ENCODE assay signal across 22 mouse cellular contexts in genomic region chr19:4072706-4073424, GRCm38 (mm10). TPM values are rescaled to one million over a fixed set of nuclear protein-coding genes. Genes with fewer than 3 reads are reported as not detected.
DNase-seq lines count a peak whose midpoint lies in the region; ATAC-seq and TF ChIP-seq lines count a peak whose summit lies in the region.
"Had no signal": no experiment of that assay in that cellular context is flagged by ENCODE, and none has a peak within 500 bp of the region (broad histone marks: within the 10 kb centered on the region; RNA-seq: fewer than 3 reads in every experiment).

No protein-coding gene starts in this region.

- DNase-seq in cerebellum, adult 11-12 months: peak; percentile 10
- DNase-seq in cerebellum, adult 8-10 months: no peak
- DNase-seq in kidney, adult 2 months: peak; percentile 77
- peak; percentile 44 to 48 for DNase-seq in kidney, postnatal 36 days
- DNase-seq in kidney, postnatal 14 days: no peak
- peak; percentile 54 for DNase-seq in lung, postnatal 36 days
- no peak for DNase-seq in lung, postnatal 25 days (ENCODE audit: low spot score)
- DNase-seq: adrenal gland, postnatal 10 days; cerebellum, adult 9-10 months; cerebellum, postnatal 36 days; gastrocnemius, postnatal 10 days; heart, adult 18-20 months had no signal

- H3K4me1 ChIP-seq in kidney, adult 2 months (ENCODE audit: control insufficient read depth, insufficient read depth, low read length): peaks cover 30% of the 10 kb centered on the region
- no peaks in the 10 kb centered on the region for H3K4me1 ChIP-seq in kidney, embryonic 14.5 days (ENCODE audit: control insufficient read depth, insufficient read depth, low read length)
- H3K4me1 ChIP-seq: embryonic facial prominence, embryonic 13.5 days; forebrain, embryonic 12.5 days; heart, embryonic 15.5 days had no signal

- H3K9me3 ChIP-seq in kidney, embryonic 14.5 days (ENCODE audit: control insufficient read depth, low read length): no peaks in the 10 kb centered on the region
- H3K9me3 ChIP-seq: embryonic facial prominence, embryonic 13.5 days; forebrain, embryonic 12.5 days; heart, embryonic 15.5 days; hindbrain, embryonic 10.5 days had no signal

- ATAC-seq in kidney, embryonic 14.5 days (ENCODE audit: low FRiP score, low TSS enrichment): no peak
- ATAC-seq: forebrain, embryonic 16.5 days had no signal

- no peaks in the 10 kb centered on the region for H3K36me3 ChIP-seq in kidney, adult 2 months (ENCODE audit: control insufficient read depth, insufficient read depth, low read length)
- no peaks in the 10 kb centered on the region for H3K36me3 ChIP-seq in kidney, embryonic 14.5 days (ENCODE audit: control insufficient read depth, insufficient read depth, low read length)
- H3K36me3 ChIP-seq: embryonic facial prominence, embryonic 13.5 days; forebrain, embryonic 12.5 days; heart, embryonic 15.5 days; hindbrain, embryonic 10.5 days had no signal

- no peak for TF ChIP-seq CTCF in kidney, adult 2 months (conservative IDR thresholded peaks at IDR 0.05; ENCODE audit: insufficient read depth, insufficient read length, low read depth, low read length)

- no peak overlapping the region for H3K4me3 ChIP-seq in kidney, adult 2 months (ENCODE audit: insufficient read depth, low read depth, low read length)
- H3K4me3 ChIP-seq in kidney, embryonic 14.5 days (ENCODE audit: low read length): no peak overlapping the region
- H3K4me3 ChIP-seq: embryonic facial prominence, embryonic 13.5 days; forebrain, embryonic 12.5 days; heart, embryonic 15.5 days; hindbrain, embryonic 10.5 days had no signal

- no peak overlapping the region for H3K4me2 ChIP-seq in kidney, embryonic 14.5 days (replicated peaks; ENCODE audit: low read depth, low read length)
- H3K4me2 ChIP-seq: embryonic facial prominence, embryonic 13.5 days; forebrain, embryonic 12.5 days; heart, embryonic 11.5 days; heart, embryonic 15.5 days; hindbrain, embryonic 14.5 days had no signal

- no peaks in the 10 kb centered on the region for H3K27me3 ChIP-seq in kidney, adult 2 months (replicated peaks; ENCODE audit: control insufficient read depth, insufficient read depth, low read length)
- no peaks in the 10 kb centered on the region for H3K27me3 ChIP-seq in kidney, embryonic 14.5 days (ENCODE audit: control insufficient read depth, insufficient read depth, low read length)
- H3K27me3 ChIP-seq: embryonic facial prominence, embryonic 13.5 days; forebrain, embryonic 12.5 days; heart, embryonic 15.5 days had no signal

- no peak overlapping the region for H3K9ac ChIP-seq in kidney, embryonic 14.5 days (ENCODE audit: low read depth, low read length)
- H3K9ac ChIP-seq: embryonic facial prominence, embryonic 13.5 days; forebrain, embryonic 12.5 days; heart, embryonic 15.5 days; hindbrain, embryonic 14.5 days had no signal

- WGBS in kidney, adult 2 months: 64% methylated on average over 6 of the region's 6 CpGs
- WGBS in kidney, embryonic 14.5 days: 82% methylated on average over 6 of the region's 6 CpGs

- H3K27ac ChIP-seq in kidney, adult 2 months (ENCODE audit: insufficient read depth, low read depth, low read length): peak overlapping the region; percentile 94
- no peak overlapping the region for H3K27ac ChIP-seq in kidney, embryonic 14.5 days (ENCODE audit: low read depth, low read length)
- H3K27ac ChIP-seq: embryonic facial prominence, embryonic 13.5 days; forebrain, embryonic 12.5 days; heart, embryonic 15.5 days; hindbrain, embryonic 10.5 days; hindbrain, embryonic 14.5 days had no signal

- no peak for TF ChIP-seq POLR2A in kidney, adult 2 months (IDR thresholded peaks at IDR 0.05; ENCODE audit: low read depth, low read length)

RNA-seq across cellular contexts. Expression of gene Cabp2, which starts 8.5 kb away (rescaled TPM):
- 0.66 and 0.92 TPM in 2 replicates for polyA plus RNA-seq in kidney, adult 2 months (2012; rRNA removed)
- polyA plus RNA-seq in kidney, embryonic 14.5 days (2014; fragmentation: Nextera tagmentation; extraction: Ambion mirVana): not detected in 2 replicates
- polyA plus RNA-seq: C2C12; embryonic facial prominence, embryonic 13.5 days; forebrain, embryonic 12.5 days; forebrain, embryonic 16.5 days; frontal cortex, adult 2 months; heart, embryonic 11.5 days; heart, embryonic 15.5 days; hindbrain, embryonic 10.5 days; hindbrain, embryonic 14.5 days had no signal

RNA-seq across cellular contexts. Expression of gene Gstp3, which starts 13.5 kb away (rescaled TPM):
- polyA plus RNA-seq in kidney, adult 2 months (2012; rRNA removed): 0.72 and 2.3 TPM in 2 replicates
- 0.34 TPM in 1 of 2 replicates, not detected in the other for polyA plus RNA-seq in kidney, embryonic 14.5 days (2014; fragmentation: Nextera tagmentation; extraction: Ambion mirVana)
- polyA plus RNA-seq: forebrain, embryonic 12.5 days; forebrain, embryonic 16.5 days; frontal cortex, adult 2 months; hindbrain, embryonic 10.5 days; hindbrain, embryonic 14.5 days had no signal

RNA-seq across cellular contexts. Expression of gene Cdk2ap2, which starts 24.1 kb away (rescaled TPM):
- 134 and 138 TPM in 2 replicates for polyA plus RNA-seq in kidney, adult 2 months (2012; rRNA removed)
- 116 and 121 TPM in 2 replicates for polyA plus RNA-seq in kidney, embryonic 14.5 days (2014; fragmentation: Nextera tagmentation; extraction: Ambion mirVana)

RNA-seq across cellular contexts. Expression of gene Pitpnm1, which starts 26.9 kb away (rescaled TPM):
- 41.6 and 46.3 TPM in 2 replicates for polyA plus RNA-seq in kidney, adult 2 months (2012; rRNA removed)
- 14.0 and 15.8 TPM in 2 replicates for polyA plus RNA-seq in kidney, embryonic 14.5 days (2014; fragmentation: Nextera tagmentation; extraction: Ambion mirVana)

RNA-seq across cellular contexts. Expression of gene Gstp2, which starts 27.0 kb away (rescaled TPM):
- 11.5 and 36.0 TPM in 2 replicates for polyA plus RNA-seq in kidney, adult 2 months (2012; rRNA removed)
- polyA plus RNA-seq in kidney, embryonic 14.5 days (2014; fragmentation: Nextera tagmentation; extraction: Ambion mirVana): 1.4 and 5.3 TPM in 2 replicates

Comparison
In these comparisons a context has a peak if more than half of its experiments do, and no peak if none do; other contexts are left out.
1. DNase-seq: peak in cerebellum, adult 11-12 months (single experiment), kidney, adult 2 months (single experiment), kidney, postnatal 36 days (2 of 2) and lung, postnatal 36 days (single experiment); none in cerebellum, adult 8-10 months (single experiment), kidney, postnatal 14 days (single experiment) and lung, postnatal 25 days (single experiment).